Mouse (Mus musculus) layer of hippocampus, adult 8-10 months (tissue): Measurements from ENCODE around the gene Ndufaf4. TPM values are rescaled to one million over a fixed set of nuclear protein-coding genes. Genes with fewer than 3 reads are reported as not detected.
"Not testable (repeated sequence)": the region's sequence is repeated elsewhere in the genome, so short reads cannot be mapped to it uniquely, and the experiment has no call there.

Experiments used
- DNase-seq, 2 experiments: peaks; one replicate each; pipeline ENCODE4 v3.0.0; 2022; ENCODE audit warnings: low spot score in 2 of 2
- total RNA-seq, 4 experiments: library from RNA; stranded (reverse); gene quantifications; 2 replicates each; pipeline ENCODE4 v1.2.4; 2022

Ndufaf4 gene
- total RNA-seq = 10 to 100 TPM; 31.4 to 37.9 (median 34.9) TPM

DNA sequence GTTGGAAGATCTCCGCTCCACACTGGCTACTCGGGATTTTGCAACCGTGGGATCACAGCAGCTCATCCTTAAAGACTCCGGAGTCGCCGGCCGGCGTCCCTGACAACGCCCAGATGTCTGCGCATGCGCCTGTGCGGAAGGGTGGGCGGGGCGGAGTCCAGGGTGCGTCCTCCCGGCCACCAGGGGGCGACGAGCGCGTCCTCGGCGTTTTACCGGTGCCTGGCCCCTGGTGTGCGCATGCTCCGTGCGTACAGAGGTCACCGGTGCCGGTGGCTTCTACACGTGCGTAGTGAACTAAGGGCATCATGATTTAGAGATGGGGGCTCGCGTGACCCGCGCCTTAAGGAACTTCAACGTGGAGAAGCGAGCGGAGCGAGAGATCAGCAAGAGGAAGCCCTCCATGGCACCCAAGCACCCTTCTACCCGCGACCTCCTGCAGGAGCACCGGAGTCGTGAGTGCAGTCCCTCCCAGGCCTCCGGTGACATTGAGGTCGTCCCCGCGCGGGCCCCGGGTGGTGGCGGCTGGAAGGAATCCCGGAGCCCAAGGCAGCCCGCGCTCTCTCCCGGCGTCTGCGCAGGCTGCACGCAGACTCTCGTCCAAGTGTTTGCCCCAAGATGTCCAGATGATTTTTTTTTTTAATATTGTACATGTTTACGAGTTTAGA, at the start of gene Ndufaf4:
Gene Ndufaf4 (plus strand): TSS at position 233 of the 665 bp plus-strand sequence.
- DNase-seq = peak; percentile 91 to 98

DNA sequence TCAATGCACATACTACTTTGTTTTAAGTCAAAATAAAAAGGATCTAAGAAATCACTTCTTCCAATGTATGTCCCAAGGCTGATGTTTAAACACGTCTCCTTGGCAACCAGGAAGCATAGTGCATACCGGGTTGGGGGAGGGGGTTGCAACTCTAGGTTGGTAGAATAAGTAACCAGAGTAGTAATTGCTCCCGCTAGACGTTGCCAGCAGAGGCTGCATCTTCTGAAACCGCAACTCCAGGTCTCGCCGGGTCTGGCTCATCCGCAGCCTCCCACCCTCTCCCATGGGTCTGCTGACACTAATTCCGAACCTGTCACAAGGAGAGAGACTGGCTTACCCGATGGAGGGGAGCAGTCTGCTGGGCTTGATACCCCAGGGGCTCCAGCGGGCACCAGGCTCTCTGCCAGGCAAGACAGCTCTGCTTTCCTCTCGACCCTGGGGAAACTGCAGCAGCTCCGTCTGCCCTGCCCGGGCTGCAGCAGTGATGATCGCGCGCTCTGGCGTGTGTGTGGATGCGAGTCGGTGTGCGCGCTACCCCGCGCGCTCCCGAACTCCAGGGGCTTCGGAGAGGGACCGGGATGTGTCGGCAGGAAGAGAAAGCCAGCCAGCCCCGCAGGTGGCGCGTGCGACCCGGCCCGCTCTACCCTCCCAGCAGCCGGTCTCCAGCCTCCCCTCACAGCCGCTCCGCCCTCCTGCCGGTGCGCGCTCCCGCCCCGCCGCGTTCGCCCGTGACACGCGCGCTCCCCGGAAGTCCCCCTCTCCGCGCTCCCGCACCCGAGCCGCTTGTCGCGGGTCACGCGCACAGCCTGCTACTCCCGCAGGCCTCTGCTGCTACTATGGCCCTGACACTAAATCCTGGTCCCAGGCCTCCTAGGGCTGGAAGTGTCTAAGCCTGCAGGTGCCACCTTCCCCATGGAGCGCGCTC, 47.2 kb upstream of the Ndufaf4 start, which contains the start of gene Klhl32:
Gene Klhl32 (minus strand): TSS at position 724 of the 925 bp plus-strand sequence.
- DNase-seq = peak; percentile 64 to 77

DNA sequence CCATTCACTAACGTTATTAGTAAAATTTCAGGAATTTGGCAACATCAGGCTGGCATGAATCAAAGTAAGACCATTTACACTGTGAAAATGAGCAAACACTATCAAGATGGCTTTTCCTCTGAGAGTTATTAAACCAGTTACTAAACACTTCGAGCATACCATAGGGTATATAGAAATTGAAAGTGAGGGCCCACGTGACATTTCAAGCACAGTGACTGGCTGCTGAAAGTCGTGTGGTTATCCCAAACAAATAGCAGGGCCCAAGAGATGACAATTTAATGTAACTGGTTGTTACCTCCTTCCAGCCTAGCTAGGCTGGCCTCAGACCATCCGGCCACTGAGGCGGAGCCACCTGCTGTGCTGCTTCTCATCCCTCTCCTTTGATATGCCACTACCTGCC, 32.2 kb upstream of the Ndufaf4 start:
- no peak for DNase-seq

DNA sequence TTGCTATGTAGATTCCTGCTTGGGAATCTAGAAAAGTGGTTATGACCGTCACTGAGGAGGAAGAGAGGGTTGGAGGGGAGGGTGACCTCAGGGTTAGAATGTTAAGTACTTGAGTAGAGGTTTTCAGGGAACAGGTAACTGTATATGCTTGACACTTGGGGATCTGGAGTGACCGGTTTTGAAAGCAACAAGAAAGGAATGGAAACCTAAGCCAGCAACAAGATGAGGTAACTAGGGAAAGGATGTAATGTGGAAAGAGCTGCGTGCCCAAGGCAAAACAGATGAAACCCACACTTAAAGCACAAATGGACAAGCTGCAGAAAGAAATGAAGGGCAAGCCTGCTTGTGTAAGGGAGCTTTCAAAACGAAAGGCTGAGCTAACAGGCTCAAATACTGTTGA, 28.7 kb upstream of the Ndufaf4 start:
- DNase-seq = no peak

DNA sequence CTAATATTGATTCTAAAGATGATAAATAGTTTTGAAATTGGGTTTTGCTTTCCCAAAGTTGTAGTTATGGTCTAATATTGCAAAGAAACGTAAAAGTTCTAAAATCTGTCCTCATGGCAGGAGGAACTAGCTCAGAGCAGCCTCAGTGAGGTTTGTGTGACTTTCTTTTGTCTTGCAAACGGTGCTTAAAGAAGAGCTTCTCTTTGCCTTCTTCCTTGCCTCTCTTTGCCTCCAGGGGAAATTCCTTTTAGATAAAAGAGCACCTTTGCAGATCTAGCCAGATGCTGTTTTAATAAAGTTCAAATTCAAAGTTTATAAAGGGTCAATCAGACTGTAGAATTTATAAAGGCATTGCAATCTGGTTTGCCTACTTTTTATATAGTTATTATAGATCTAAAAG, 8.5 kb upstream of the Ndufaf4 start:
- not testable (repeated sequence) for DNase-seq

DNA sequence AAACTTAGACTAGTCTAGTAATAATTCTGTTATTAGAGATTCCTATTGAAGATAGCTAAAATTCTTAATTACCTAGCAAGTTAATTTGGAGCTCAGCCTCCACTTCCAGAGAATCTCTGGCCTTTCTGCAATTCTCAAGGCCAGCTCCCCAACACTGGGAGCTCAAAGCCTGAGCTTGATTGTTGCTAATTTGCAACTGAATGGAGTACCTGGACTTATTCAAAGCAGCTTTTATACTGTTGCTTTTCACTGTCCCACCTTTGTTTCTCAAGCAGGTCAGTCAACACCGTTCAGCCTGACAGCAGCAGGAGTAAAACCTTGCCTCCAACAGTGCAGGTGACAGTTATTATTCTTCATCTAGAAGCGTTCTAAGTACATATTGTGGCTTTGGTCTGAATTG, 5.6 kb upstream of the Ndufaf4 start:
- DNase-seq = not testable (repeated sequence)

DNA sequence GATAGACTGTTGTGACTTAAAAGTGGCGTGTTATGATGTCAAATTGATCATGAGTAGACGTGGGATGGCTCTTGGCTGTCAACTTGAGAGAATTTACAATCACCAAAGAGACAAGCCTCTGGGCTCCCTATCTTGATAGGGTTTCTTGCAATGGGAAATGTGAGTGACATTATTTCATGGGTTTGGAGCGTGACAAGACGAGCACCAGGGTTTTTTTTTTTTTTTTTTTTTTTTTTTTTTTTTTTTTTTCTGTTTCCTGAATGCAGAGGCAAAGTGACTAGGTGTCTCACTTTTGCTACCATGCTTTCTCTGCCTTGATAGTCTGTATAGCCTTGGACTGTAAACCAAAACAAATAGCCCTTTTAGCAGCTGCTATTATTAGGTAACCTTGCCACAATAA, 3.3 kb upstream of the Ndufaf4 start:
- DNase-seq = no peak

DNA sequence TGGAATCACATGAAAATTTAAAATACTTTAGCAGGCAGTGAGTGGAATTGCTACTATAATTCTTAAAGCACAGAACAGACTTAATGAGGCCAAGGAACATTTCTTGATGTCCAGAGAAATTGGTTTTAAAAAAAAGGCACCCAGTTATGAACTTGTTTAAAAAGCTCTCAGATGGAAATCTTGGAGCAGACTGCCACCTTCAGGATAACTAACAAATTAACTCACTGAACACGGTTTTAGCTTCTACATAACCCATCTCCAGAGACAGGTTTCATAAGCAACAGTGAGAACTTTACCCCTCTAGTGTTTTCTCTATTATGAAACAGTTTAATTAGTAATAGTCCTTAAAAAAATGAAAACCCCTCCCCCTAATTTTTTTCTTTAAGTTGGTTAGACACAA, 1.1 kb upstream of the Ndufaf4 start:
- no peak for DNase-seq

DNA sequence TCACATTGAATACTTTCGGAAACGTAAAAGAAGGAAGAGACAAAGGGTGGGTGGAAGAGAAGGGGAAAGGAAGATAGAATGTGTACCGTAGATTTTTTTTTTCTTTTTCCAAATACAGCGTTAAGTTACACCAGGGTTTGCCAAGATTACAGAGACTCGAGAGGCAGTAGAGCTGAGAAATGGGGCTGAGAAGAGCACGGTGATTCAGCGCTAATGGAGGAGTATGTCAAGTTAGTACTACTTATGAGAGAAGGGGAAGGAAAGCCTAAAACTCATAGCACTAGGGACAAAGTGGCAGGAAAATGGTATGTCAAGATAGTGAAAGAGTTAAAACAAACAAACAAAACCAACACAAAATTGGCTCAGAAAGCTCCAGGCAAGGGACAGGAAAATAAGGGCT, 532 bp upstream of the Ndufaf4 start:
- DNase-seq = no peak

DNA sequence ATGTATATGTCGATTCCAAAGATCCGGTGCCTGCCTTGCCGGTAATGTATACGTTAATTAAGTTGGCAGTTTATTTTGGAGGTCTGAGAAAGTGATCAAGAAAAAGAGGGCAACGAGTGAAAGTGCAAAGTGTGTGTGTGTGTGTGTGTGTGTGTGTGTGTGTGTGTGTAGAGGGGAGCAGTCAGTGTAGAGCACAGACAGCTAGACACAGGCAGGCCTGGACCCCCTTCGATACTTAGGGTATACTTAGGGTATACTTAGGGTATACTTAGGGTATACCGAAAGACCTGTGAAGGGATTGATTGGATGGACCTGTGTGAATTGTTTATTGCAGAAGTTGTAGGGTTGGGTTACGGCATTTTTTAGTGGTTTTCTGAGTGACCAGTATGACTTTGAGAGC, 753 bp downstream of the Ndufaf4 start:
- no peak for DNase-seq

DNA sequence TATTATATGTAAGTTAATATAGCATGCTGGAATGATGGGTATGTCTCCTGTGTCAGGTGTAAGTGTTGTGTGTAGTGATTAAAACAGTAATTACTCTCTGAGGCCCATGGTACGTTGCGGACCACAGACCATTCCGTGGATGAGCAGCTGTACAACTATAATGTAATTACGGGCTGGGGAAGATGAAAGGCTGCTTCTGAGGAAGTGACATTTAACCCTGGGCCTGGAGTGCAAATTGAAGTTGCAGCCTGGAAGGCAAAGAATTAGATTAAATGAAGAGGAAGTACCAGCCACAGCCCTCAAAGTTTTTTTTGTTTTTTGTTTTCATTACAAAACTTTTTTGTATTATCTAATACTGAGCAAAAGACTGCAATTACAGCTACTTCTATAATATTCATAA, 1.3 kb downstream of the Ndufaf4 start:
- DNase-seq = no peak

DNA sequence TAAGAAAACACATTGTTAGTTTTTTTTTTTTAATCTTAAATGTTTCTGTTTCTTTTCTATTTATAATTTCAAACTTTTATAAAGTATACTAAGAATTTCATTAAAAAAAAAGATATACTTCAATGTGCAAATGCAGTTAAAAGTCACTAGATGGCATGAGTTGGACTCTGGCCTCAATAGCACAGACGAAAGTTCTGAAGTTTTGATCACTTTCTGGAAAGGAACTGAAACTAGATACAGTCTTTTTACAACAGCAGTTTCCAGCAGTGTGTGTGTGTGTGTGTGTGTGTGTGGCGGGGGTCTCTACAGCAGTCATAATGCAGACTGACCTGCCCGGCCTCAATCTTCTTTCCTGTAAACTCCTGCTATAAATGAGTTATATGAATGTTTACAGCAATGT, 9.9 kb downstream of the Ndufaf4 start:
- DNase-seq = no peak

DNA sequence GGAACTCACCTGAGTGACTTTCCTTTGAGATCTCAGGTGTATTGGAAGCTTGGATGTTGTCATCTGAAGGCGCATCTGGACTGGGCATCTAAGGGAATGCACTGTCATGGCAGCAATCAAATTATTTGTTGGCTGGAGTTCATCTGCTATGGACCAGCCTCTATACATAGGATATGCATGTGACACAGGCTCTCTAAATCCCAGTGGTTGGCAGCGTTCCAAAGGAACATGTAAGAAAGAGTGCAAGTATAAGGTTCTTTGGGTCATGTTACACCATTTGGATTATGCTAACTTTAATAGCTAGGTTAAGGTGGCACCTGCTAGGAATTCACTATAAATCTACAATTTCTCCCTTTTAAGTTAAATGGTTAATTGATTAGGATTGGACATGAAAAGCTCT, 17.7 kb downstream of the Ndufaf4 start:
- DNase-seq = no peak

DNA sequence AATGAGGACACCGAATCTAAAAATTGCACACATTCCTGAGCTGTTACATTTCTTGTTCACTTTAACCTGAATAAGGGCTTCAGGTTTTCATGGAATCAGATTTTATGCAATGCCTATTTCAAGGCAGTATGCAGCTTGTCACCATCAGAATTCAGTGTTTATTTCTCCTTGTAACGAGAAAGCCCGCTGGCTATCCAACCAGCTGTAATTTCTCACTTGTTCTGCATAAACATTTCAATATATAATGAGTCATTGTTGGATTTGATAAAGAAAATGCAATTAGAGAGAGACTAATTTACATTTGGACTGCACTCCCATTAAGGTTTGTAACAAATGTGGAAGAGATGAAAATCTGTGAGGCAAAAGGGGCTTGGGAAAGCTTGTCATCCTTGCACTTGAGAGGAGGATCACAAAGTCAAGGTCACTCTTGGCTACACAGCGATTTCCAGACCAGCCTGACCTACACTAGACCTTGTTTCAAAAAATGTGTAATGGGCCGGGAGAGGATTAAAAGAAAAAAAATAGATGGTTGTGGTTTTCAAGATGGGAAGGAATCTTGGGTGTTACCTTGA, 22.2 kb downstream of the Ndufaf4 start:
- no peak for DNase-seq

DNA sequence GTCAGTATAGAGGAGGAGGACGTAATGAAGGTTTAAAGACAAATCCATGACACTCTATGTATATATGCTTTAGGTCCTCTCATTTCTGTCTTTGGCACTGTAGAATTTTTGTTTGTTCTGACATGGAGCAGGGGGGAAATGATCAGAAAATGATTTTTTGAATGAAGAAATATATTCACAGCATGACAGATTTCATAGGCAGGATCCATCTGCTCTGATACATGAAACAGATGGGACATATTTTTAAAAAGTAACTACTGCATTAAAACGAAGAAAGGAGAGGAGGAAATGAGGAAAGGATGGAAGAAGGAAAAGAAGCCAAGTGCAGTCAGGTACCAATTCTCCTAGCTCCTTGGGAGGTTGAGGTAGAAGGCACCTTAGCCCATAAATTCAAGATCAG, 26.8 kb downstream of the Ndufaf4 start:
- DNase-seq = no peak

DNA sequence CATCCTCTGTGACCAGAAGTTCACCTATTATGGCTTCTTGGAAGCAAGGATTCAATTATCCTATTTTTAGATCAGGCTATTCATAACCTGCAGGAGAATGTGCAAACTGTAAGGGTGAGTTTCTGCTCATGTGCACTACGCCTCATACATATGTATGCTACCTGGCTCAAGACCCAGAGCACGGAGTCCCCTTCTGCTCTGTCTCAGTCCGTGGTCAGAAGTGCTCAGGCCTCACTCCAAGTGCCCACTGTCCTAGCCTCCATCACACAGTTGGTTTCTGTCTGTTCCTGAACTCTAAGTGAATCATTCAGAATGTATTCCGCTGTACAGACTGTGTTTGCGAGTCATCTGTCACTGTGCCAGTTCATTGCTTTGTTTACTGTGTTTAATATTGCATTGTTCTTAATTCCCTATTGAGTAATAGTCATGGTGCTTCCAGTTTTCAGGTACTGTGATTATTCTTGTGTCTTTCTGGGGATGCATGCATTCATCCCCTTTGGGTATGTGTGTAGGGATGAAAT, 30.4 kb downstream of the Ndufaf4 start:
- no peak for DNase-seq

DNA sequence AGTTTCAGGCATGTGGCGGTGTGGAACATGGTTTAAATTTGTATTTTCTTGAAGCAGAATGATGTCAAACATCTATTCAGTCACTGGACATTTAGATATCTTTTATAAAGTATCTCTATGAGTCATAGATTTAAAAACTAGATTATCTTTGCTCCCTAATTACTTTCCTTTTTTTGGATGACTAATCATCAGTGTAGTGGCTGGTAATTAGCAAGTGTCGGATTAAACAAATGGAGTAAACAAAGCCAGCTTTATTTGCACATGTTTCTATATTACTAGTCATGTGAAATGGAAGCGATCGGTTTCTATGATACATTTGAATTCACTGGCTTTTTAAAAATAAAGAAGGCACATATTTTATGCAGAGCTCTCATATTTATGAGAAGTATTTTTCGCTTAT, 31.0 kb downstream of the Ndufaf4 start:
- DNase-seq = no peak

DNA sequence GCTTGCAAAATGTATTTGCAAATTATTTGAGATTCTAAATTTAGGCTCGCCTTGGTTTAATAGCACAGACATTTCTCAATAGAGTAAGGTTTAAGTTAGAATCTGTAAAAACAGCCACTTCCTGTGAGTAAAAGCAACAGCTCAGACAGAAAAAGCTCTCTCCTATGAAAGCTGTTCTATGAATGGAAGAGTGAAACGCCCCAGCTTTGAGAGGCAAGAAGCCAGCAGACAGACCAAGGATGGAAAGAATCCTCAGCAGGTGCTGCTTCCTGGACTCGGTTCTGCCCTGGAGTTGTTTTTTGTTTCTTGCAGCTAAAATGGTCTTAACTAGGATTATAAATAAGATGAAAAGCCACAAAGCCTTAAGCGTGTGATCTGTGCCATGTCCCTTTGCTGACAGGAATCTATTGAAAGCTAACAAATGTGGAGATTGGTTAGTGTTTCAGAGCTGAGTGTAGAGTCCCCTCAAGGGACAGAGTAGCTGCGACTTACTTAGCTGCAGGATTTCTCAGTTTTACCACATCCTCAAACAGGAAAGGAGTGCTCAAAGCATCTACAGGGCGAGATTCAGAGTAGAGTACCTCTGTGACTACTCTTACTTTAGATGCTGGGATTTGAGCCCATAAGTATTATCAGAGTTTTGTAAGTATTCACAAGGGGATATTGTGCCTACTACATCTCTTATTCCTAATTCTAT, 45.0 kb downstream of the Ndufaf4 start:
- no peak for DNase-seq
